Comparison of ENCODE assay signal across 9 mouse cellular contexts in genomic region chr1:180421165-180421909, GRCm38 (mm10).
A peak's percentile ranks its signal among the peaks of the same experiment; 100 is the strongest.
DNase-seq lines count a peak whose midpoint lies in the region; ATAC-seq and TF ChIP-seq lines count a peak whose summit lies in the region.
"Had no signal": no experiment of that assay in that cellular context is flagged by ENCODE, and none has a peak within 500 bp of the region (broad histone marks: within the 10 kb centered on the region; RNA-seq: fewer than 3 reads in every experiment).

No protein-coding gene starts in this region.

- H3K27ac ChIP-seq in kidney, adult 2 months (ENCODE audit: insufficient read depth, low read depth, low read length), result 0 out of 2 replicates have a peak overlapping the region, but pooled peaks have one; percentile 19
- H3K27ac ChIP-seq in kidney, embryonic 14.5 days (ENCODE audit: low read depth, low read length), result no peak overlapping the region
- H3K27ac ChIP-seq in forebrain, embryonic 15.5 days (replicated peaks), result peak overlapping the region; percentile 11; the same call in 1 of the 2 replicates
- peak overlapping the region; percentile 37; the same call in 1 of the 2 replicates for H3K27ac ChIP-seq in midbrain, embryonic 14.5 days (replicated peaks; ENCODE audit: low read depth, low read length)
- H3K27ac ChIP-seq: kidney, postnatal 0 days had no signal

- intact Hi-C loops in left cerebral cortex, postnatal 4 days (cut with DNase I), result loop anchor here (5.0 kb wide), 1 partner anchor 154 kb away; no protein-coding TSS in a partner anchor

- no peak overlapping the region for H3K4me2 ChIP-seq in kidney, embryonic 14.5 days (replicated peaks; ENCODE audit: low read depth, low read length)
- H3K4me2 ChIP-seq in forebrain, embryonic 15.5 days (replicated peaks), result 0 out of 2 replicates have a peak overlapping the region, but pooled peaks have one; percentile 11
- H3K4me2 ChIP-seq in midbrain, embryonic 14.5 days (ENCODE audit: low read length), result peak overlapping the region; percentile 21

- no peak for ATAC-seq in kidney, embryonic 14.5 days (ENCODE audit: low FRiP score, low TSS enrichment)
- no peak for ATAC-seq in forebrain, embryonic 15.5 days (replicated peaks)
- ATAC-seq in midbrain, embryonic 14.5 days (ENCODE audit: low FRiP score, low TSS enrichment), result peak; percentile 11; the same call in 1 of the 2 replicates

- no peak for TF ChIP-seq POLR2A in kidney, adult 2 months (IDR thresholded peaks at IDR 0.05; ENCODE audit: low read depth, low read length)

- no peaks in the 10 kb centered on the region for H3K4me1 ChIP-seq in kidney, adult 2 months (ENCODE audit: control insufficient read depth, insufficient read depth, low read length)
- peaks cover 24% of the 10 kb centered on the region; the same call in 1 of the 2 replicates for H3K4me1 ChIP-seq in kidney, embryonic 14.5 days (ENCODE audit: control insufficient read depth, insufficient read depth, low read length)
- peaks cover 17% of the 10 kb centered on the region for H3K4me1 ChIP-seq in forebrain, embryonic 15.5 days
- H3K4me1 ChIP-seq in midbrain, embryonic 14.5 days (ENCODE audit: control insufficient read depth, insufficient read depth, low read length), result peaks cover 13% of the 10 kb centered on the region

- H3K4me3 ChIP-seq in kidney, adult 2 months (ENCODE audit: insufficient read depth, low read depth, low read length), result no peak overlapping the region
- no peak overlapping the region for H3K4me3 ChIP-seq in kidney, embryonic 14.5 days (ENCODE audit: low read length)
- H3K4me3 ChIP-seq in forebrain, embryonic 15.5 days, result no peak overlapping the region
- no peak overlapping the region for H3K4me3 ChIP-seq in midbrain, embryonic 14.5 days (replicated peaks; ENCODE audit: low read depth, low read length)
- H3K4me3 ChIP-seq: erythroblast, embryonic 14.5 days had no signal

- DNase-seq in kidney, adult 2 months, result no peak
- peak; percentile 53 for DNase-seq in R1 (ENCODE audit: low read depth, low spot score)
- DNase-seq in midbrain, embryonic 14.5 days, result no peak
- no peak for DNase-seq in left cerebral cortex, postnatal 4 days
- DNase-seq in MN1 (ENCODE audit: low spot score), result no peak

- WGBS in kidney, adult 2 months, result 61% methylated on average over 25 of the region's 25 CpGs
- WGBS in kidney, embryonic 14.5 days, result 64% methylated on average over 25 of the region's 25 CpGs
- 62% methylated on average over 25 of the region's 25 CpGs for WGBS in forebrain, embryonic 15.5 days
- 50% methylated on average over 25 of the region's 25 CpGs for WGBS in midbrain, embryonic 14.5 days

- TF ChIP-seq CTCF in kidney, adult 2 months (conservative IDR thresholded peaks at IDR 0.05; ENCODE audit: insufficient read depth, insufficient read length, low read depth, low read length), result no peak

- no peaks in the 10 kb centered on the region for H3K9me3 ChIP-seq in kidney, embryonic 14.5 days (ENCODE audit: control insufficient read depth, low read length)
- H3K9me3 ChIP-seq in forebrain, embryonic 15.5 days, result no peaks in the 10 kb centered on the region
- H3K9me3 ChIP-seq in midbrain, embryonic 14.5 days (ENCODE audit: control insufficient read depth, low read length), result no peaks in the 10 kb centered on the region

- H3K36me3 ChIP-seq in kidney, adult 2 months (ENCODE audit: control insufficient read depth, insufficient read depth, low read length), result no peaks in the 10 kb centered on the region
- peaks cover 18% of the 10 kb centered on the region for H3K36me3 ChIP-seq in kidney, embryonic 14.5 days (ENCODE audit: control insufficient read depth, insufficient read depth, low read length)
- no peaks in the 10 kb centered on the region for H3K36me3 ChIP-seq in forebrain, embryonic 15.5 days
- H3K36me3 ChIP-seq in midbrain, embryonic 14.5 days (ENCODE audit: control insufficient read depth, insufficient read depth, low read length), result no peaks in the 10 kb centered on the region

- H3K9ac ChIP-seq in kidney, embryonic 14.5 days (ENCODE audit: low read depth, low read length), result no peak overlapping the region
- H3K9ac ChIP-seq in forebrain, embryonic 15.5 days (replicated peaks), result no peak overlapping the region
- H3K9ac ChIP-seq in midbrain, embryonic 14.5 days (replicated peaks; ENCODE audit: low read length), result no peak overlapping the region

- H3K27me3 ChIP-seq in kidney, adult 2 months (replicated peaks; ENCODE audit: control insufficient read depth, insufficient read depth, low read length), result no peaks in the 10 kb centered on the region
- no peaks in the 10 kb centered on the region for H3K27me3 ChIP-seq in kidney, embryonic 14.5 days (ENCODE audit: control insufficient read depth, insufficient read depth, low read length)
- no peaks in the 10 kb centered on the region for H3K27me3 ChIP-seq in forebrain, embryonic 15.5 days
- no peaks in the 10 kb centered on the region for H3K27me3 ChIP-seq in midbrain, embryonic 14.5 days (ENCODE audit: control insufficient read depth, insufficient read depth, low read length)
